Mouse (Mus musculus) liver, adult 2 months (tissue): ENCODE results near the gene Vmn2r31. TPM values are rescaled to one million over a fixed set of nuclear protein-coding genes. Genes with fewer than 3 reads are reported as not detected.
"Not testable (repeated sequence)": the region's sequence is repeated elsewhere in the genome, so short reads cannot be mapped to it uniquely, and the experiment has no call there.

Experiments used
- DNase-seq: peaks from one replicate; pipeline ENCODE4 v3.0.0-alpha.2; 2011; ENCODE audit warnings: low read depth, low spot score; ENCODE audit errors: extremely low read depth
- H3K27ac ChIP-seq: fragments of 200-500 bp; replicated peaks from 2 replicates; pipeline ENCODE4 v1.5.1; 2012; ENCODE audit warnings: low read depth, mild to moderate bottlenecking, control low read depth, inconsistent platforms, low read length; ENCODE audit not compliant: insufficient read depth
- H3K27me3 ChIP-seq: fragments of 200-500 bp; 2 replicates; pipeline ENCODE4 v1.6.1; 2012; ENCODE audit warnings: mild to moderate bottlenecking, moderate library complexity, low read length, inconsistent platforms; ENCODE audit not compliant: control insufficient read depth, insufficient read depth
- H3K36me3 ChIP-seq: fragments of 200-500 bp; 2 replicates; pipeline ENCODE4 v1.6.1; 2012; ENCODE audit warnings: low read length, inconsistent platforms; ENCODE audit not compliant: control insufficient read depth, insufficient read depth
- H3K4me1 ChIP-seq: fragments of 200-500 bp; 2 replicates; pipeline ENCODE4 v1.6.1; 2011; ENCODE audit warnings: low read length; ENCODE audit not compliant: control insufficient read depth, insufficient read depth
- H3K4me3 ChIP-seq: fragments of 200-500 bp; 2 replicates; pipeline ENCODE4 v1.5.1; 2011; ENCODE audit warnings: low read depth, mild to moderate bottlenecking, control low read depth, low read length, moderate library complexity; ENCODE audit not compliant: insufficient read depth
- H3K79me2 ChIP-seq: fragments of 200-500 bp; 2 replicates; pipeline ENCODE4 v1.6.1; 2012; ENCODE audit warnings: inconsistent platforms, mild to moderate bottlenecking, low read length, moderate library complexity; ENCODE audit not compliant: control insufficient read depth, insufficient read depth
- H3K9ac ChIP-seq: fragments of 200-500 bp; 2 replicates; pipeline ENCODE4 v1.6.1; 2012; ENCODE audit warnings: low read depth, mild to moderate bottlenecking, control low read depth, inconsistent platforms, low read length
- WGBS: fragments of 180-500 bp; shearing (Covaris S2); methylation state at CpG from one replicate; pipeline ENCODE4 v1.1.7; 2018; 5-methylcytosine and 5-hydroxymethylcytosine counted together
- polyA plus RNA-seq: library from polyadenylated mRNA; depleted of rRNA; stranded (reverse); fragments of >200 nt; gene quantifications from 2 replicates; pipeline ENCODE4 v1.2.3, GENCODE M21; 2012; rRNA removed
- total RNA-seq: library from RNA; depleted of rRNA; stranded (reverse); fragments of >200 nt; gene quantifications from 2 replicates; pipeline ENCODE4 v1.2.3, GENCODE M21; 2014; rRNA removed

The Vmn2r31 gene
- total RNA-seq (not detected in 2 replicates), polyA plus RNA-seq (not detected in 2 replicates)

- H3K27me3 ChIP-seq, H3K9ac ChIP-seq, H3K4me1 ChIP-seq, DNase-seq, H3K4me3 ChIP-seq, H3K27ac ChIP-seq, H3K36me3 ChIP-seq, H3K79me2 ChIP-seq: not testable (repeated sequence)
Observed at GRCm38 (mm10) chr7:7399603-7400002, at the start of gene Vmn2r31. TSS of gene Vmn2r31 (minus strand) at chr7:7399703.

- H3K4me1 ChIP-seq, H3K9ac ChIP-seq, H3K4me3 ChIP-seq, H3K36me3 ChIP-seq, H3K27me3 ChIP-seq, H3K79me2 ChIP-seq, H3K27ac ChIP-seq: not testable (repeated sequence)
- WGBS: 33% methylated on average over 12 of the region's 12 CpGs
- DNase-seq: peak; percentile 34
Observed at GRCm38 (mm10) chr7:7374431-7374830, 25.1 kb downstream of the Vmn2r31 start, which contains the start of gene Gm45783. TSS of gene Gm45783 (minus strand) at chr7:7374573.

- WGBS: 43% methylated on average over 1 of the region's 1 CpGs
- not testable (repeated sequence) for H3K4me3 ChIP-seq, H3K27ac ChIP-seq, H3K36me3 ChIP-seq, H3K79me2 ChIP-seq, H3K27me3 ChIP-seq, H3K4me1 ChIP-seq, DNase-seq, H3K9ac ChIP-seq
Observed at GRCm38 (mm10) chr7:7337509-7337908, 62.0 kb downstream of the Vmn2r31 start, which contains the start of gene Vmn2r30. TSS of gene Vmn2r30 (minus strand) at chr7:7337609.

Other genes with a start within 250 kb of the Vmn2r31 start
- gene Zfp418, start 228.4 kb downstream of the Vmn2r31 start, total RNA-seq: 0.92 and 1.1 TPM in 2 replicates
- gene Zfp418, start 228.4 kb downstream of the Vmn2r31 start, polyA plus RNA-seq: 0.29 and 0.32 TPM in 2 replicates
- 1.2 and 1.8 TPM in 2 replicates for gene Zfp772, start 189.7 kb downstream of the Vmn2r31 start, total RNA-seq
- gene Zfp772, start 189.7 kb downstream of the Vmn2r31 start, polyA plus RNA-seq: 0.55 TPM in 2 replicates
- 1.1 and 1.4 TPM in 2 replicates for gene Vmn2r29, start 152.4 kb downstream of the Vmn2r31 start, total RNA-seq
- gene Vmn2r29, start 152.4 kb downstream of the Vmn2r31 start, polyA plus RNA-seq: 0.33 TPM in 1 of 2 replicates, not detected in the other
- 1.5 and 3.0 TPM in 2 replicates for gene Gm45844, start 121.4 kb downstream of the Vmn2r31 start, total RNA-seq
- 1.3 TPM in 2 replicates for gene Gm45844, start 121.4 kb downstream of the Vmn2r31 start, polyA plus RNA-seq
- gene Clcn4, start 98.9 kb downstream of the Vmn2r31 start, total RNA-seq: 35.8 and 37.5 TPM in 2 replicates
- 19.6 and 23.2 TPM in 2 replicates for gene Clcn4, start 98.9 kb downstream of the Vmn2r31 start, polyA plus RNA-seq
- not detected in 2 replicates for gene Vmn2r30, start 62.1 kb downstream of the Vmn2r31 start, total RNA-seq
- not detected in 2 replicates for gene Vmn2r30, start 62.1 kb downstream of the Vmn2r31 start, polyA plus RNA-seq
- not detected in 2 replicates for gene Gm45783, start 25.1 kb downstream of the Vmn2r31 start, total RNA-seq
- not detected in 2 replicates for gene Gm45783, start 25.1 kb downstream of the Vmn2r31 start, polyA plus RNA-seq
- not detected in 2 replicates for gene Vmn2r32, start 80.3 kb upstream of the Vmn2r31 start, total RNA-seq
- not detected in 2 replicates for gene Vmn2r32, start 80.3 kb upstream of the Vmn2r31 start, polyA plus RNA-seq
- not detected in 2 replicates for gene Vmn2r33, start 167.1 kb upstream of the Vmn2r31 start, total RNA-seq
- gene Vmn2r33, start 167.1 kb upstream of the Vmn2r31 start, polyA plus RNA-seq: not detected in 2 replicates